Mouse (Mus musculus): Measurements from ENCODE around the gene 1700057G04Rik. TPM values are rescaled to one million over a fixed set of nuclear protein-coding genes. Genes with fewer than 3 reads are reported as not detected.
"Not testable (repeated sequence)": the region's sequence is repeated elsewhere in the genome, so short reads cannot be mapped to it uniquely, and the experiment has no call there.

The 1700057G04Rik gene
- total RNA-seq, 1 experiment from 2014 or later: not detected

- no peak for ATAC-seq (replicated peaks in 1 of 2; ENCODE audit: insufficient read depth in 1 of 2, low FRiP score in 2 of 2, low TSS enrichment in 1 of 2, low read depth in 1 of 2, poor library complexity in 2 of 2, severe bottlenecking in 2 of 2)
These were observed 15.3 kb upstream of the 1700057G04Rik start for GRCm38 (mm10) chr9:92293560-92294548.

- ATAC-seq (replicated peaks in 1 of 2; ENCODE audit: insufficient read depth in 1 of 2, low FRiP score in 2 of 2, low TSS enrichment in 1 of 2, low read depth in 1 of 2, poor library complexity in 2 of 2, severe bottlenecking in 2 of 2): no peak
These were observed 10.9 kb upstream of the 1700057G04Rik start for GRCm38 (mm10) chr9:92298288-92298687.

GRCm38 (mm10) chr9:92301213-92301612 lies 8.0 kb upstream of the 1700057G04Rik start:
- peak in 1 of 2 experiments; percentile 17; a peak in 1 of 4 replicates for ATAC-seq (replicated peaks in 1 of 2; ENCODE audit: insufficient read depth in 1 of 2, low FRiP score in 2 of 2, low TSS enrichment in 1 of 2, low read depth in 1 of 2, poor library complexity in 2 of 2, severe bottlenecking in 2 of 2)

GRCm38 (mm10) chr9:92305075-92305474 lies 4.1 kb upstream of the 1700057G04Rik start:
- ATAC-seq (replicated peaks in 1 of 2; ENCODE audit: insufficient read depth in 1 of 2, low FRiP score in 2 of 2, low TSS enrichment in 1 of 2, low read depth in 1 of 2, poor library complexity in 2 of 2, severe bottlenecking in 2 of 2): no peak

- no peak for ATAC-seq (replicated peaks in 1 of 2; ENCODE audit: insufficient read depth in 1 of 2, low FRiP score in 2 of 2, low TSS enrichment in 1 of 2, low read depth in 1 of 2, poor library complexity in 2 of 2, severe bottlenecking in 2 of 2)
These were observed 3.5 kb upstream of the 1700057G04Rik start for GRCm38 (mm10) chr9:92305620-92306220.

- no peak for ATAC-seq (replicated peaks in 1 of 2; ENCODE audit: insufficient read depth in 1 of 2, low FRiP score in 2 of 2, low TSS enrichment in 1 of 2, low read depth in 1 of 2, poor library complexity in 2 of 2, severe bottlenecking in 2 of 2)
These were observed 7.6 kb downstream of the 1700057G04Rik start for GRCm38 (mm10) chr9:92316791-92317190.

- not testable (repeated sequence) for ATAC-seq (replicated peaks in 1 of 2; ENCODE audit: insufficient read depth in 1 of 2, low FRiP score in 2 of 2, low TSS enrichment in 1 of 2, low read depth in 1 of 2, poor library complexity in 2 of 2, severe bottlenecking in 2 of 2)
These were observed 16.8 kb downstream of the 1700057G04Rik start for GRCm38 (mm10) chr9:92325936-92326335.

GRCm38 (mm10) chr9:92326813-92327212 lies 17.6 kb downstream of the 1700057G04Rik start:
- ATAC-seq (replicated peaks in 1 of 2; ENCODE audit: insufficient read depth in 1 of 2, low FRiP score in 2 of 2, low TSS enrichment in 1 of 2, low read depth in 1 of 2, poor library complexity in 2 of 2, severe bottlenecking in 2 of 2): no peak

GRCm38 (mm10) chr9:92331383-92331782 lies 22.2 kb downstream of the 1700057G04Rik start:
- no peak for ATAC-seq (replicated peaks in 1 of 2; ENCODE audit: insufficient read depth in 1 of 2, low FRiP score in 2 of 2, low TSS enrichment in 1 of 2, low read depth in 1 of 2, poor library complexity in 2 of 2, severe bottlenecking in 2 of 2)

- ATAC-seq (replicated peaks in 1 of 2; ENCODE audit: insufficient read depth in 1 of 2, low FRiP score in 2 of 2, low TSS enrichment in 1 of 2, low read depth in 1 of 2, poor library complexity in 2 of 2, severe bottlenecking in 2 of 2): no peak
These were observed 25.7 kb downstream of the 1700057G04Rik start for GRCm38 (mm10) chr9:92334845-92335244.

GRCm38 (mm10) chr9:92335277-92335818 lies 26.2 kb downstream of the 1700057G04Rik start:
- no peak for ATAC-seq (replicated peaks in 1 of 2; ENCODE audit: insufficient read depth in 1 of 2, low FRiP score in 2 of 2, low TSS enrichment in 1 of 2, low read depth in 1 of 2, poor library complexity in 2 of 2, severe bottlenecking in 2 of 2)

GRCm38 (mm10) chr9:92337063-92337462 lies 27.9 kb downstream of the 1700057G04Rik start:
- no peak for ATAC-seq (replicated peaks in 1 of 2; ENCODE audit: insufficient read depth in 1 of 2, low FRiP score in 2 of 2, low TSS enrichment in 1 of 2, low read depth in 1 of 2, poor library complexity in 2 of 2, severe bottlenecking in 2 of 2)

- no peak for ATAC-seq (replicated peaks in 1 of 2; ENCODE audit: insufficient read depth in 1 of 2, low FRiP score in 2 of 2, low TSS enrichment in 1 of 2, low read depth in 1 of 2, poor library complexity in 2 of 2, severe bottlenecking in 2 of 2)
These were observed 28.5 kb downstream of the 1700057G04Rik start for GRCm38 (mm10) chr9:92337661-92338060.

- ATAC-seq (replicated peaks in 1 of 2; ENCODE audit: insufficient read depth in 1 of 2, low FRiP score in 2 of 2, low TSS enrichment in 1 of 2, low read depth in 1 of 2, poor library complexity in 2 of 2, severe bottlenecking in 2 of 2): no peak
These were observed 29.8 kb downstream of the 1700057G04Rik start for GRCm38 (mm10) chr9:92338954-92339353.

GRCm38 (mm10) chr9:92351924-92352323 lies 42.7 kb downstream of the 1700057G04Rik start:
- ATAC-seq (replicated peaks in 1 of 2; ENCODE audit: insufficient read depth in 1 of 2, low FRiP score in 2 of 2, low TSS enrichment in 1 of 2, low read depth in 1 of 2, poor library complexity in 2 of 2, severe bottlenecking in 2 of 2): no peak

- ATAC-seq (replicated peaks in 1 of 2; ENCODE audit: insufficient read depth in 1 of 2, low FRiP score in 2 of 2, low TSS enrichment in 1 of 2, low read depth in 1 of 2, poor library complexity in 2 of 2, severe bottlenecking in 2 of 2): no peak
These were observed 44.1 kb downstream of the 1700057G04Rik start for GRCm38 (mm10) chr9:92353306-92353705.

GRCm38 (mm10) chr9:92360691-92361310 lies 51.6 kb downstream of the 1700057G04Rik start:
- no peak for ATAC-seq (replicated peaks in 1 of 2; ENCODE audit: insufficient read depth in 1 of 2, low FRiP score in 2 of 2, low TSS enrichment in 1 of 2, low read depth in 1 of 2, poor library complexity in 2 of 2, severe bottlenecking in 2 of 2)

GRCm38 (mm10) chr9:92363478-92363877 lies 54.3 kb downstream of the 1700057G04Rik start:
- ATAC-seq (replicated peaks in 1 of 2; ENCODE audit: insufficient read depth in 1 of 2, low FRiP score in 2 of 2, low TSS enrichment in 1 of 2, low read depth in 1 of 2, poor library complexity in 2 of 2, severe bottlenecking in 2 of 2): no peak
